Mouse (Mus musculus): ENCODE results near the gene Farp1. TPM values are rescaled to one million over a fixed set of nuclear protein-coding genes. Genes with fewer than 3 reads are reported as not detected.

Gene Farp1
- total RNA-seq, 4 experiments from 2014 or later: 9.1 to 10.7 (median 10.2) TPM

- DNase-seq (ENCODE audit: low spot score): no peak
Measured at GRCm38 (mm10) chr14:121145698-121146097, 110.7 kb downstream of the Farp1 start.

GRCm38 (mm10) chr14:121146213-121146612, 111.2 kb downstream of the Farp1 start:
- DNase-seq (ENCODE audit: low spot score): no peak

- DNase-seq (ENCODE audit: low spot score): no peak
Measured at GRCm38 (mm10) chr14:121147026-121147425, 112.0 kb downstream of the Farp1 start.

- no peak for DNase-seq (ENCODE audit: low spot score)
Measured at GRCm38 (mm10) chr14:121148088-121148785, 113.2 kb downstream of the Farp1 start.

- no peak for DNase-seq (ENCODE audit: low spot score)
Measured at GRCm38 (mm10) chr14:121149984-121150383, 115.0 kb downstream of the Farp1 start.

GRCm38 (mm10) chr14:121151837-121152236, 116.8 kb downstream of the Farp1 start:
- DNase-seq (ENCODE audit: low spot score): no peak

GRCm38 (mm10) chr14:121152771-121153170, 117.8 kb downstream of the Farp1 start:
- no peak for DNase-seq (ENCODE audit: low spot score)

- no peak for DNase-seq (ENCODE audit: low spot score)
Measured at GRCm38 (mm10) chr14:121153260-121153659, 118.3 kb downstream of the Farp1 start.

- DNase-seq (ENCODE audit: low spot score): no peak
Measured at GRCm38 (mm10) chr14:121155173-121155572, 120.2 kb downstream of the Farp1 start.

- DNase-seq (ENCODE audit: low spot score): no peak
Measured at GRCm38 (mm10) chr14:121158616-121159015, 123.6 kb downstream of the Farp1 start.

GRCm38 (mm10) chr14:121162822-121163221, 127.8 kb downstream of the Farp1 start:
- DNase-seq (ENCODE audit: low spot score): no peak

- DNase-seq (ENCODE audit: low spot score): peak; percentile 5
Measured at GRCm38 (mm10) chr14:121164866-121165265, 129.9 kb downstream of the Farp1 start.

GRCm38 (mm10) chr14:121165408-121166037, 130.5 kb downstream of the Farp1 start:
- peak; percentile 23 for DNase-seq (ENCODE audit: low spot score)

GRCm38 (mm10) chr14:121166038-121166436, 131.0 kb downstream of the Farp1 start:
- DNase-seq (ENCODE audit: low spot score): no peak

- DNase-seq (ENCODE audit: low spot score): no peak
Measured at GRCm38 (mm10) chr14:121168716-121169115, 133.7 kb downstream of the Farp1 start.

GRCm38 (mm10) chr14:121170321-121170720, 135.3 kb downstream of the Farp1 start:
- DNase-seq (ENCODE audit: low spot score): no peak

- peak; percentile 53 for DNase-seq (ENCODE audit: low spot score)
Measured at GRCm38 (mm10) chr14:121172065-121173036, 137.4 kb downstream of the Farp1 start.

- no peak for DNase-seq (ENCODE audit: low spot score)
Measured at GRCm38 (mm10) chr14:121175385-121175784, 140.4 kb downstream of the Farp1 start.

GRCm38 (mm10) chr14:121175861-121176260, 140.9 kb downstream of the Farp1 start:
- no peak for DNase-seq (ENCODE audit: low spot score)

- DNase-seq (ENCODE audit: low spot score): no peak
Measured at GRCm38 (mm10) chr14:121177907-121178306, 142.9 kb downstream of the Farp1 start.

- no peak for DNase-seq (ENCODE audit: low spot score)
Measured at GRCm38 (mm10) chr14:121180611-121181010, 145.6 kb downstream of the Farp1 start.

GRCm38 (mm10) chr14:121181798-121182197, 146.8 kb downstream of the Farp1 start:
- DNase-seq (ENCODE audit: low spot score): no peak
